Mouse (Mus musculus): ENCODE measurements around the gene Gpank1.

DNA sequence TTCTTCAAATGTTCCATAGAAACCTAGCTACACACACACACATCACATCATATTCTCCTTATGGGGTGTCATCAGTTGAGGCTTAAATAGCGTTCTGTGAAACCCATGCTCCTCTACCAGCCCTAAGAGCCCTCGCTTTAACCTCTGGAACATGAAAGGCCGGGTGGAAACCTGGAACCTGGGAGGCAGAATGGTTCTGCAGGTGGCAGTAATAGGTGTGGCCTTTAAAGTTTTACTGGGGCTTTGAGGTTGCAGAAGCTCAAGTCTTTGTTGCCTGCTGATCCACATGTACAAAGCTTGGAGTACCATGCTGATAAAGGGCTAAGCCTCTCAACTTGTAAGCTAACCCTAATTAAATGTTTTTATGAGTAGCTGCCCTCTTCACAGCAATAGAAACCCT is 26.1 kb downstream of the Gpank1 start:
- TF ChIP-seq CTCF (IDR thresholded peaks at IDR 0.05 in 2 of 3, conservative IDR thresholded peaks at IDR 0.05 in 1 of 3; ENCODE audit: control insufficient read depth in 1 of 3, insufficient read depth in 1 of 3, low read depth in 2 of 3, low read length in 3 of 3, poor library complexity in 1 of 3, severe bottlenecking in 1 of 3), result no peak
- no peak; a peak in 1 of 4 replicates for TF ChIP-seq POLR2A (IDR thresholded peaks at IDR 0.05; ENCODE audit: control insufficient read depth in 1 of 2, insufficient read depth in 1 of 2, low read depth in 1 of 2, low read length in 2 of 2, poor library complexity in 1 of 2)
- no peak for TF ChIP-seq SIN3A (IDR thresholded peaks at IDR 0.05; ENCODE audit: low read length)
- TF ChIP-seq MYC (IDR thresholded peaks at IDR 0.05; ENCODE audit: low read depth, low read length), result no peak
